Mouse (Mus musculus) hindbrain, embryonic 16.5 days (tissue): ENCODE measurements around the gene Pycr1. TPM values are rescaled to one million over a fixed set of nuclear protein-coding genes. Genes with fewer than 3 reads are reported as not detected.
"Not testable (repeated sequence)": the region's sequence is repeated elsewhere in the genome, so short reads cannot be mapped to it uniquely, and the experiment has no call there.

Experiments
- ATAC-seq: fragments of 200-750 bp; cut with Nextera tagmentation; 2 replicates; pipeline ENCODE4 v1.8.0; 2017; ENCODE audit warnings: moderate TSS enrichment, moderate library complexity
- H3K27ac ChIP-seq: fragments of 300-500 bp; sonication (generic); 2 replicates; pipeline ENCODE4 v1.5.1; 2014; ENCODE audit warnings: low read depth, mild to moderate bottlenecking, control low read depth, low read length, moderate library complexity
- H3K27me3 ChIP-seq: fragments of 300-500 bp; sonication (generic); replicated peaks from 2 replicates; pipeline ENCODE4 v1.6.1; 2014; ENCODE audit warnings: low read length; ENCODE audit not compliant: control insufficient read depth, insufficient read depth
- H3K36me3 ChIP-seq: fragments of 300-500 bp; sonication (generic); 2 replicates; pipeline ENCODE4 v1.6.1; 2014; ENCODE audit warnings: mild to moderate bottlenecking, low read length, moderate library complexity, mixed read lengths; ENCODE audit not compliant: control insufficient read depth, insufficient read depth
- H3K4me1 ChIP-seq: fragments of 300-500 bp; sonication (generic); 2 replicates; pipeline ENCODE4 v1.6.1; 2014; ENCODE audit warnings: low read depth, low read length; ENCODE audit not compliant: control insufficient read depth, insufficient read depth
- H3K4me2 ChIP-seq: fragments of 300-500 bp; sonication (generic); 2 replicates; pipeline ENCODE4 v1.6.1; 2014; ENCODE audit warnings: mild to moderate bottlenecking, low read length, control low read depth, moderate library complexity
- H3K4me3 ChIP-seq: fragments of 300-500 bp; sonication (generic); 2 replicates; pipeline ENCODE4 v1.5.1; 2014; ENCODE audit warnings: mild to moderate bottlenecking, low read length, control low read depth, moderate library complexity
- H3K9ac ChIP-seq: fragments of 300-500 bp; sonication (generic); 2 replicates; pipeline ENCODE4 v1.6.1; 2014; ENCODE audit warnings: low read depth, mild to moderate bottlenecking, control low read depth, low read length, moderate library complexity
- H3K9me3 ChIP-seq: fragments of 300-500 bp; sonication (generic); 2 replicates; pipeline ENCODE4 v1.6.1; 2014; ENCODE audit warnings: mild to moderate bottlenecking, low read length, moderate library complexity; ENCODE audit not compliant: control insufficient read depth
- WGBS: fragments of 180-500 bp; shearing (Covaris S2); extraction: QIAGEN DNeasy Blood & Tissue Kit; methylation state at CpG from one replicate; pipeline ENCODE4 v1.1.7; 2014; 5-methylcytosine and 5-hydroxymethylcytosine counted together
- polyA plus RNA-seq: library from polyadenylated mRNA; unstranded; fragments of >200 nt; fragmentation: Nextera tagmentation; extraction: Ambion mirVana; gene quantifications from 2 replicates; pipeline ENCODE4 v1.2.1, GENCODE M21; 2015

Pycr1 gene
- polyA plus RNA-seq, 1 experiment from 2014 or later, result 18.0 TPM

DNA sequence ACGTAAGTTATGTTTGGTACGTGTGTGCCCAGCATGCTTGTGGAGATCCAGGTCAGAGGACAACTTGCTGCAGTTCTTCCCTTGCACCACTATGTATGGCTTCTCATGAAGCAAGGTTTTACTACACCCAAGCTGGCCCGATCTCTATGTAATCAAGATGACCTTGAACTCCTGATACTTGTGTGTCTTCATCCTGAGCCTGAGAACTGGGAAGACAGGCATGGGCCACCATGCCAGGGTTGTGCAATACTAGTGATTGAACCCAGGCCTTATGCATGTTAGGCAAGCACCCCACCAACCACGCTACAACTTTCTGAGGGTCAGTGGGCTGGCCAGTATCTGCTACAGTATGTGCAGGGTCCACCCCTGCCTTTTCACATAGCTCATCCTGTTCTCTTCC is 33.4 kb upstream of the Pycr1 start:
- Histone ChIP-seq H3K9ac (no peak overlapping the region), H3K4me2 (no peak overlapping the region), H3K4me1 (peaks cover 7% of the 10 kb centered on the region), H3K36me3 (peaks cover 5% of the 10 kb centered on the region; the same call in 1 of the 2 replicates), H3K27ac (no peak overlapping the region), H3K4me3 (no peak overlapping the region), H3K9me3 (no peaks in the 10 kb centered on the region), H3K27me3 (no peaks in the 10 kb centered on the region)
- no peak for ATAC-seq
- WGBS, result 91% methylated on average over 4 of the region's 4 CpGs

DNA sequence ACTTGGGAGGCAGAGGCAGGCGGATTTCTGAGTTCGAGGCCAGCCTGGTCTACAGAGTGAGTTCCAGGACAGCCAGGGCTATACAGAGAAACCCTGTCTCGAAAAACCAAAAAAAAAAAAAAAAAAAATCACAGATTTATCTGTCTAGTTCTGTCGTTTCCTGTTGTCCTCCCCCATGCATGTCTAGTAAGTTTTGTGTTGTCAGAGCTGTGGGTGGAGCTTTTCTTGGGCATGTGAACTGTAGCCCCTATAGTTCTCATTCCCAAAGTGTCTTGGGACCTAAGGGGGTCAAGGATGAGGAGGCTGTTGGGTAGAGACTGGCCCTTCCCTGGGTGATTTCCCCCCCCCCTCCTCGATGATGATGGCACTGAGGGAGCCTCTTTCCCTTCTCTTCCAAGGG is 32.3 kb upstream of the Pycr1 start:
- ATAC-seq, H3K27me3 ChIP-seq, H3K27ac ChIP-seq, H3K9ac ChIP-seq, H3K4me1 ChIP-seq, H3K4me2 ChIP-seq, H3K4me3 ChIP-seq, H3K9me3 ChIP-seq, H3K36me3 ChIP-seq: not testable (repeated sequence)
- WGBS, result 94% methylated on average over 4 of the region's 5 CpGs

DNA sequence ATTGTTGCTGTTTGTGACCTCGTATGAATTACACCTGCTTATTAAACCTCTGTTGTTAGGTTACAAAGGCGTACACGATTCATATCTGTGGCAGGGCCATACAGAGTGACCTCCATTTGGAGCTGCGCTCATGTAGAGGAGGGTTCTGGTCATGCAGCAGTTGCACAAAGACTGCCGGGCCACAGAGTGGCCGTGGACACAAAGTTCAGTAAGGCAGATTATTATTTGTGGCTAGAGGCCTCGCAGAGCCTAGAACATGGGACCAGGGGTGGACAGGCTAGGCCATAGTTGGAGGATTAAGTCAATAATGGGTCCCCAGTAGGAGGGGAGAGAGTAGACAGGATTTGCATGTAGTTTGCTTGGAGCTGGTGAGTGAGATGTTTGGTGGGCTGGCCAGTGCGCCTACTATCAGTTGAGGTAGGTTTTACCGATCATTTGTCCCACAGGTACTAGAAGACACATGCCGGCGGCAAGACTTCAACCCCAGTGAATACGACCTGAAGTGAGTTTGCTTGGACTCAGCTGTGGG is 30.1 kb upstream of the Pycr1 start:
- Histone ChIP-seq H3K9me3 (no peaks in the 10 kb centered on the region), H3K27me3 (no peaks in the 10 kb centered on the region), H3K36me3 (peaks cover 5% of the 10 kb centered on the region; the same call in 1 of the 2 replicates), H3K9ac (peak overlapping the region; percentile 85), H3K4me2 (peak overlapping the region; percentile 93), H3K4me1 (peaks cover 7% of the 10 kb centered on the region), H3K27ac (peak overlapping the region; percentile 94), H3K4me3 (peak overlapping the region; percentile 78)
- 38% methylated on average over 12 of the region's 12 CpGs for whole genome bisulfite sequencing
- ATAC-seq, result peak; percentile 37

DNA sequence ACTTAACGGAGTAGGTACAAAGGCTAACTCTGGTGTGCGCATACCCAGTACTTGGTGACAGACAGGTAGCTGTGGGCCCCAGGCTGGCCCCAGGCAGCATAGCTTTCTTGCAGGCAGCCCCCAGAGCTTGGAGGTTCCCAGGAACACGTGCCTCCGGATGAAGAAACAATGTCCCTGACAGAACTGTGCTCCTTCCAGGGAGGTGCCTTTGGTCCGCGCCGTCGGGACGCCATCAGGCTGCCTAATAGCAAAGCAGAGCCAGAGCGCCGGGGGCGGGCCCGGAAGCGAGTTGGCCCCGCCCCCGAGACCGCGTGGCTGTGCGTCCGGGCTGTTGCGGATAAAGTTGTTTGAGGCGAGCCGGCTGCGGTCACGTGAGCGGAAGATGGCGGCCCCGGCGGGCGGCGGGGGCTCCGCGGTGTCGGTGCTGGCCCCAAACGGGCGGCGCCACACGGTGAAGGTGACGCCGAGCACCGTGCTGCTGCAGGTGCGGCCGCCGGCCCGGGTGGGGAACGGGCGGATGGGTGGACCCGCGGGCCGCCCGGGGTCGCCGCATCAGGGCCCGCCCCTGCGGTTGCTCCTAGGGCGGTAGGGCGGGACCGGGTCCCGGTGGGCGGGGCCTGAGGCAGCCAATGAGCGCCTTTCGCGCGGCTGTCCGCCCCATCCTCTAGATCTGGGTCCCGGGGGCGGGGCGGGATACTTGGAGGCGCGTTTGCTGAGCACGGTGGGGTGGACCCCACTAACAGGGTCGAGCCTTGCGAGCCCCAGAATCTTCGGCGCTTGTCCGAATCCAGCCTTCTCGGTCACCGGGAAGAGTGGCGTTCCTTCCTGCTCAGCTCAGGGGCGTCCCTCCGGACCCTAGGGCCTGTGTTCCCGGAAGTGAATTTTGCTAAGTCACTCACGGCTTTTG is 29.4 kb upstream of the Pycr1 start, which contains the start of gene Aspscr1:
Gene Aspscr1 (plus strand): TSS at position 287 of the 907 bp plus-strand sequence.
- H3K27ac ChIP-seq, result peak within 1 kb of the TSS; percentile 94
- H3K4me2 ChIP-seq, result peak within 1 kb of the TSS; percentile 93
- under 1% methylated on average over 71 of the region's 83 CpGs for WGBS
- no peaks in the 10 kb centered on the region for H3K9me3 ChIP-seq
- peak within 1 kb of the TSS; percentile 85 for H3K9ac ChIP-seq
- peaks cover 7% of the 10 kb centered on the region for H3K4me1 ChIP-seq
- peak; percentile 98 for ATAC-seq
- no peaks in the 10 kb centered on the region for H3K27me3 ChIP-seq
- peak within 1 kb of the TSS; percentile 78 for H3K4me3 ChIP-seq
- no peaks in the 10 kb centered on the region; the same call in 1 of the 2 replicates for H3K36me3 ChIP-seq

DNA sequence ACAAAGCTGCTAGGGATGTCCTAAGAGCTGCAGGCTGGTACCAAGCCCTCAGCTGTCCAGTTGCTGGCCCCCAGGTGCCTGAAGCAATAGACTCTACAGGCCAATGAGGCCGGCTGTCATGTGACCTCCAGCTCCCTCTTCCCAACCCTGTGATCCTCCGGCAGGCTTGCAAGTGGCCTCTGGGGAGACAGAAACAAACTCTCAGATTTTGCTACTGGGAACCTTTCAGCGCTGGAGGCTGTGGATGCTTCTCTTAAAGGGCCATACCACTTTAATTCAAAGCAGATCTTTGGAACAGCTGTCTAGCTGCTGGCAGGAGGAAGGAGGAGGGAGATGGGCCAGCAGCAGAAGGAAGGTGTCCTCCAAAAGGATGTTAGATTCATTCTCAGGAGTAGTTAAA is 23.0 kb upstream of the Pycr1 start:
- Histone ChIP-seq H3K4me3 (no peak overlapping the region), H3K4me1 (no peaks in the 10 kb centered on the region), H3K36me3 (no peaks in the 10 kb centered on the region), H3K27ac (no peak overlapping the region), H3K9me3 (no peaks in the 10 kb centered on the region), H3K4me2 (no peak overlapping the region), H3K9ac (no peak overlapping the region), H3K27me3 (peaks cover 18% of the 10 kb centered on the region)
- WGBS, result 10% methylated on average over 3 of the region's 3 CpGs
- ATAC-seq, result no peak

DNA sequence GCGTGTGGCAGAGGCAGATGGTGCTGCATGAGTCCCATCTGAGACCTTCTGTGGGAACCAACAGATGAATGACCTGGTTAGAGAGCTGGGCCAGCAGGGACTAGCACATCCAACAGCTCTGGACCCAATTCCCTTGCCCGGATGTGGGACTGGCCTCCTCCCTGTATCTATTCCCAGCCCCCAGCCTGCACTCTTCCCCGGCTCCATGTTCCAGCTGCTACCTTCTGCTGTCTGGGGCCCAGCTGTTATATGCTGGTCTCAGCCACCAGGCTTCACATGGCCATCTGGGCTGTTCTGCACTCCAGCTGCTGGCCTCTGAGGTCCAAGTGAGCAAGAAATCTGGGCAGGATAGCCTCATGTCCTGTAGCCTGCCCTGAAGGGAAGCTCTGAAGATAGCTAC is 21.8 kb upstream of the Pycr1 start:
- H3K36me3 ChIP-seq, result no peaks in the 10 kb centered on the region
- ATAC-seq, result no peak
- peaks cover 8% of the 10 kb centered on the region for H3K4me1 ChIP-seq
- no peak overlapping the region for H3K4me2 ChIP-seq
- no peaks in the 10 kb centered on the region for H3K9me3 ChIP-seq
- no peak overlapping the region; the same call in 1 of the 2 replicates for H3K9ac ChIP-seq
- no peak overlapping the region for H3K27ac ChIP-seq
- no peak overlapping the region for H3K4me3 ChIP-seq
- 59% methylated on average over 2 of the region's 3 CpGs for WGBS
- H3K27me3 ChIP-seq, result peaks cover 26% of the 10 kb centered on the region

DNA sequence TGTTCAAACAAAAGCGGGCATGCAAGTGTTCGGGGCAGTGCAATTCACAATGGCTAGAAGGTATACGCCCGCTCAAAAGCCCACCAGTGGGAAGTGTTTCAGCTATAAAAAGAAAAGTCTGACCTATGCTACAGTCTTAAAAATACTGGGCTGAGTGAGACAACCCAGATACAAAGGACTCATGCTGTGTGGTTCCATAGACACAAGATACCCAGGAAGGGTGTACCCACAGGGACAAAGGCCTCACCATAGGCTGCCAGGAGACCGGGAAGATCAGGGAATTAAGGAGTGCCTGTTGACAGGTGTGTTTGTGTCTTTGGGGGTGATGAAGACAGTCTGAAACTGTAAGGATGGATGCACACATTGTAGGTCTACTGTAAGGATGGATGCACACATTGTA is 20.1 kb upstream of the Pycr1 start:
- Histone ChIP-seq H3K9ac (no peak overlapping the region), H3K4me2 (no peak overlapping the region), H3K4me3 (no peak overlapping the region), H3K27me3 (peaks cover 42% of the 10 kb centered on the region), H3K4me1 (peaks cover 14% of the 10 kb centered on the region), H3K27ac (no peak overlapping the region), H3K9me3 (peaks cover 2% of the 10 kb centered on the region; the same call in 1 of the 2 replicates), H3K36me3 (no peaks in the 10 kb centered on the region)
- WGBS, result 65% methylated on average over 5 of the region's 5 CpGs
- no peak for ATAC-seq

DNA sequence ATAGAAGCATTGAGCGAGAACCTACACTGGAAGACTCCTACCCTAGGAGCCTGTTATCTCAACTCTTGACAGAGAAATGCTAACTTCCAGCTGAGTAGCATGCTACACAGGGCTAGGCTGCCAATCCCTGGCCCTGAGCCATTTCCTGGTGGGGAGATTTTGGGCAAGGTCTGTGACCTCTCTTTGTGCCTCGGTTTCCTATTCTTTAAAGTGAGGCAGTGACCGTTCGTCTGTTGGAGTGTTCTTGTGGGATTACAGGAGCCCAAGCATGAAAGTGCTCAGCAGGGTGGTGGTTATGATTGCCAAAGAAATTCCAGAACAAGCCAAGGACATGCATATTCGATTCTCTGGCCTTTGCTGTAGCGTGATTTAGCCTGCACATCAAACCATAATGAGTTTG is 19.2 kb upstream of the Pycr1 start:
- H3K9ac ChIP-seq, result no peak overlapping the region
- no peak for ATAC-seq
- H3K4me2 ChIP-seq, result no peak overlapping the region
- WGBS, result 39% methylated on average over 6 of the region's 6 CpGs
- H3K4me1 ChIP-seq, result peaks cover 14% of the 10 kb centered on the region
- no peak overlapping the region for H3K4me3 ChIP-seq
- H3K36me3 ChIP-seq, result no peaks in the 10 kb centered on the region
- H3K27me3 ChIP-seq, result peaks cover 51% of the 10 kb centered on the region
- peaks cover 2% of the 10 kb centered on the region; the same call in 1 of the 2 replicates for H3K9me3 ChIP-seq
- H3K27ac ChIP-seq, result no peak overlapping the region

DNA sequence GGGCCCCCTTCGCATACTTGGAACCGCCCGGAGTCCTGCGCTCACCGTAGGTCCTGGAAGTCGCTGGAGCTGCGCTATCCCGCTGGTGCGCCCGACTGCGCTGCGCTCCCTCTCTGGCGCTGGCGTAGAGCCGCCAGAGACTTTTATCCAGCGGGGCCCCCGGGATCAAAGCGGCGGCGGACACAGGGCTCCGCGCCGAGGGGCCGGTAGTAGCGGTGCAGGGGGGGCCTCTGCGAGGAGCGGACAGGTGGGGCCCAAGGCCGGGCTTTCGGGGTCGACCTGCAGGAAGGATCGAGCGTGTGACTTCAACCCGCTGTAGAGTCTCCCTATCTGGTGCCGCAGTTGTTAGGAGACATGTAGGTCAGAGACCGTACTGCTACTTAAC is 17.5 kb upstream of the Pycr1 start, which contains the start of gene Notum:
Gene Notum (minus strand): TSS at position 100 of the 385 bp plus-strand sequence.
- no peaks in the 10 kb centered on the region for H3K36me3 ChIP-seq
- H3K27me3 ChIP-seq, result peaks cover 62% of the 10 kb centered on the region
- H3K9me3 ChIP-seq, result peaks cover 2% of the 10 kb centered on the region; the same call in 1 of the 2 replicates
- peaks cover 14% of the 10 kb centered on the region for H3K4me1 ChIP-seq
- peak within 1 kb of the TSS; percentile 22 for H3K9ac ChIP-seq
- peak within 1 kb of the TSS; percentile 39 for H3K4me3 ChIP-seq
- peak within 1 kb of the TSS; percentile 59 for H3K4me2 ChIP-seq
- no peak for ATAC-seq
- WGBS, result under 1% methylated on average over 35 of the region's 35 CpGs
- no peak within 1 kb of the TSS; the same call in 1 of the 2 replicates for H3K27ac ChIP-seq
